Mouse (Mus musculus): ENCODE results near the gene Rln3. TPM values are rescaled to one million over a fixed set of nuclear protein-coding genes. Genes with fewer than 3 reads are reported as not detected.

Gene Rln3
- not detected for polyA plus RNA-seq (2014; fragmentation: Illumina TruSeq; extraction: RNeasy Lipid Tissue Mini Kit (QIAGEN cat#74804); ENCODE audit: low replicate concordance)

DNA sequence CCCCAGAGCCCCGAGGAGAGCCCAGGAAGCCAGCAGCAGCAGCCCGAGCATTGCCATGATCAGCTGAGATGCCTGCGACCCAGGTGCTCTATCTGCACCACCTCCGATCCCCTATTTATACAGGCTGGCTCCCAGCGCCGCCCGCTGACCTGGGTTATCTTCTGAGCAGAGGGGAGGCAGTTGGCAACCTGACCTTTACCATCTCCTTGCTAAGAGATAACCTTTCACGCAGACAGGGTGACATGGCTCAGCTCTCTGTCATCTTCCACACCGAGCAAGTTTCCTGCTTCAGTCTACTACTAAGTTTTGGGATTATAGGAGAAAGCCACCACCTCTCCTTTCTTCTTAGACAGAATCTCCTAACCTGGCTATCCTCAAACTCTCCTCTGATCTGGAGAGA lies at the start of gene Rln3:
Gene Rln3 (minus strand): TSS at position 101 of the 400 bp plus-strand sequence.

DNA sequence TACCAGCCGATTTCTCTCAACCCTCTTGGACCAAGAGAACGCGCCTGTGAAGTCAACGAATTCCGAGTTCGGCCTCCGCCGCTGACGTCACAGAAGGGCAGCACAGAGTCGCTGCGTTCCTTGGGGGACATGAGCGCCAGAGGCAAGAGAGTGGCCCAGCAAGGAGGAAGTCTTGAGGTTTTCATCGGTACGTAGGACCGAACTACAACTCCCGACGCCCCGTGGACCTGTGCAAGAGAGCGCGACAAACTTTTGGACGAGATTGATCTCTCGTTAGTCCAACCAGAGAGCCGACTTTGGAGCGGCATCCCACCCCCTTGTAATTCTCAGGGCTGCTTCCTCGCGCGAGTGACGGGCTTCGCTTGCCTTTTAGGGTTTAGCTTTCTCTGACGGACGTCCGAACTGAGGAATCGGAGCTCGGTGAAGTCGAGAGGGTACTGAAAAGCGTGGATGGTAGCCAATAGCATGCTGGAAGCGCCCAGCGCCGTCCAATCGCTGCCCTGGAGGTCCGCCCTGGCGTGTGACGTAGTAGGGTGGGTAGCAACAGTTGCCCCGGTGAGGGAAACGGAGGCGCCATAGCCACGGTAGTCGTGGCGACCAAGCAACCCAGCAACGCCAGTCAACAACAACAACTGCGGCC lies 21.6 kb upstream of the Rln3 start, which contains the start of gene Rfx1:
Gene Rfx1 (plus strand): TSS at position 544 of the 640 bp plus-strand sequence.

DNA sequence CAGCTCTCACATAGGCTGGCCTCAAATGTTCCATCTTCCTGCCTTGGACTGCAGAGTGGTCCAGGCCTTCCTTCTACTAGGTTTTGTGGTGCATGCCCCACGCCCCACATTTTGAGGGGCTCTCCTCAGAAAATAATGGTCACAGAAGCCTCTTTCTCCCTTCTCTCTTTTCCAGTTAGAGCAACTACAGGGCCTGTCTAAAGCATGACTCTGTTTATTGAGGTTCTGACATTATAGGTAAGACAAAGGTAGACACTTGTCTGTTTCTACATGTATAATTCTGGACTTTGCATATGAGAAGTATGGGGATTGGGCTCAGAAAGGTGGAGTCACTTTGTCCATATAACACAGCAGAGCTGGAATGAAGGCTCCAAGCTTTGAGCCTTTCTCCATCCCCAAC lies 20.2 kb upstream of the Rln3 start, which contains the start of gene Gm10643:
Gene Gm10643 (minus strand): TSS at position 101 of the 400 bp plus-strand sequence.

DNA sequence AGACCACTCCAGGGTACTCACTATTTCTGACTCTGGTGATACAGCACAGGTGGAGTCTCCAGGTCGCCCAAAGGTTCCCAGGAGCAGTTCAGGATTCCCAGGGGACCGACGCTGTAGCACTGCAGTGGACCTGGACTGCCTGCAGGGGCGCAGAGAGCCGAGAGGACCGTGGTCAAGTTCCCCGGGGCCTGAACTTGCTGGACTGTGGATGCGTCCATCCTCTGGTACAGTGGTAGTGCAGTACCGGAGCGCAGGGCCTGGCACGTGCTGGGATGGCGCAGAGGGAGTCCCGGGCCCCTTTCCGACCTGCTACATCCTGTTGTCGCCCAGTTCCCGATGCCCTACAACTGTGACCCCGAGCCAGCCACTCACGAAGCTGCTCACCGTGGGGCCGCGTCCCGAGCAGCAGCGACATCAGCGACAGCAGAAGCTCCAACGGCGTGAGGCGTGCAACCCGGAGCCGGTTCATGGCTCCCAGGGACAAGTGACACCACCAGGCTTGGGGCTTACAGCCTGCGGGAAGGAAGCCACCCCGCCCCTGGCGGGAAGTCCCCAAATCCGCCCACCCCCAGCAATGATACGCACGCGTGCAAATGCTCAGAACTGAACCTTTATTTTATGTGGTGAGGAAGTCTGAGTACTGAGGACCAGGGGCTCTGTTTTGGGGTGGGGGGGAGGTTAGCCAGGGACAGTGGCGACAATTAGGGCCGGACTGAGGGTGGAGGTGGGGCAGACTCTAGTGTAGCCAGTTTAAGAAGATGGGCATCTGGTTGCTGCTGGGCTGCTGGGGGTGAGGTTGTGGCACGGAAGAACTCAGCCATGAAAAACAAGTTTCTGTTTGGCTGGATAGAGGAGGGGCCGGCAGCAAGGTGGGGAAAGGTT lies 2.5 kb downstream of the Rln3 start, which contains the start of gene Il27ra:
Gene Il27ra (minus strand): TSS at position 524 of the 882 bp plus-strand sequence.

DNA sequence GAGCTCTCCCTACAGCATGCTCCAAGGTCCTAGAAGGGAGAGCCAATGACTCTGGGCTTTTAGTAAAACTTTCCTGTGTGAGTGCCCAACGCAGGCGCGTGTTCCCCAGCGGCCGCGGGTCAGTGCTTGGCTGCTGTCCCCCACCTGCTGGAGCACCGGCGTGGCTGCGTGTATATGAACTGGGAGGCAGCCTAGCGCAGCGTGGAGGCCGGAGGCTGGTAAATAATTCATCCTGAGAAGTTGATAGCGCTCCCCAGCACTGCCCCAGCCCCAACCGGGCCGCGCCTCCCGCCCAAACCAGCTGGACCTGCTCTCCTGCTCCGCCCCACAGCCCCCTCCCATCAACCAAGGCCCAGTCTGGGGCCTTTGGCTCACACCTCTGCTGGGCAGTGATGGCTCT lies 23.7 kb downstream of the Rln3 start, which contains the start of gene Palm3:
Gene Palm3 (plus strand): TSS at position 376 of the 400 bp plus-strand sequence.

DNA sequence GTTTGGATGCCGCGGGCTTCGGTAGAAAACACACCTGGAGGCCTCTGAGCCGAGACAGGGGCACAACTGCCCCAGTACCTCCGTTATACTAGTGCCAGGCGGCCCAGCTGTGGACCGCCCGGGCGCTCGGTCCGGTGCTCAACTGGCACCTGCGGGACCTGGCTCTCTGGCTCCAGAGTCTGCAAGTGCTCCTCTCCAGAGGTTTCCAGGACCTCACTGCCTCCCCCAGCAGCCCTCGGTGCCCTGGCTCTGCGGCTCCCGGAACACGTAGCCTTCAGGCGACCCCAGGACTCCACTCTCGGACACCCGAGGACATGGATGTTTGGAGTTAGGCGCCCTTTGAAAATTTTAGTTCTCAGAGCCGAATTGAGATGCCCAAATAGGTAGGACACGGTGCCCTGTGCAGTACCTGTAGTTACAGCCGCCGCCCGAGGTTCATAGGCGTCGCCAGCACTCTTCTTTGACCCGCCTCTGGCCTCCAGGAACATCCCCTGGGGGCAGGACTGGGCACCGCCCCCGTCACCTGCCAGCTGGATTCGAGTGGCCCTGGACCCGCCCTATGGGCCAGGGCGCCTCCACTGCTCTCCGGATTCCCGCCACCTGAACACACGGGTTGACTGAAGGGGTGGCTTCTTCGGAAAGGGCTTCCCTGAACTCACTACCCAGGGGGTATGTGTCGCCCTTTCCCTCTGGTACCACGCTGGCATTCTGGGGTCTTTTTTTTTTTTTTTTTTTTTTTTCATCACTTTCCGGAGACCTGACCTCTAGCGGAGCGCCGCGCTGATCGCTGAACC lies 32.9 kb downstream of the Rln3 start, which contains the start of gene 2210011C24Rik:
Gene 2210011C24Rik (minus strand): TSS at position 467 of the 794 bp plus-strand sequence.

DNA sequence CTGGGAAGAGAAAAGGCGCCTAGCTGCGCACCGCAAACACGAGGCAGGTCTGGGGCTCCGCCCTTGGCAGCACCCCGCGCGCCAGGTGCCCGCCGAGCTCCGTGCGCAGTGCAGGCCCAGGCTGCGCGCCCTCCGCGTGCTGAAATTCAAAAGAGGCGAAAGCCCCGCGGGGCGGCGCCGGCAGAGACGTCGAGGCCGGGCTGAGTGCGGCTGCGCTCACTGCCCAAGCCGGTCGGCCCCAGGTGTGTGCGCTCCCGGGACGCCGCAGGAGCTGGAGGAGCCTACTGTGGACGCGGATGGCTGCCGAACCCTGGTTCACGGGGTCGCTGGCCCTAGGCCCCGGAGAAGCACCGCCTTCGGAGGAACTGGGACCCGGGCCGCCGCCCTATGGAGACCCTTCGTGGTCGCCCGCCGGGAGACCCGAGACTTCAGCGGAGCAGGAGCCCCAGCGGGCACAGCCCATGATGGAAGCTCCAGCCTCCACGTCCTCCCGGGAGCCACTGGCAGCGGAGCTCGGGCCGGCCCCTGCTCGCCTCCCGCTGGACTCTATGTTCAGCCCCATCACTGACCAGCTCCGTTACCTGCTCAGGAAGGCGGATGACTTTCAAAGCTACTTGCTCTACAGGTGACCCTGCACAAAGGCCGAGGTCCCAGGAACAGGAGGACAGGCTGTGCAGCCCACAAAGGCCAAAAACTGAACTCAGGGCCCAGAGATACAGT lies 43.4 kb downstream of the Rln3 start, which contains the start of gene 1700067K01Rik:
Gene 1700067K01Rik (plus strand): TSS at position 222 of the 720 bp plus-strand sequence.

DNA sequence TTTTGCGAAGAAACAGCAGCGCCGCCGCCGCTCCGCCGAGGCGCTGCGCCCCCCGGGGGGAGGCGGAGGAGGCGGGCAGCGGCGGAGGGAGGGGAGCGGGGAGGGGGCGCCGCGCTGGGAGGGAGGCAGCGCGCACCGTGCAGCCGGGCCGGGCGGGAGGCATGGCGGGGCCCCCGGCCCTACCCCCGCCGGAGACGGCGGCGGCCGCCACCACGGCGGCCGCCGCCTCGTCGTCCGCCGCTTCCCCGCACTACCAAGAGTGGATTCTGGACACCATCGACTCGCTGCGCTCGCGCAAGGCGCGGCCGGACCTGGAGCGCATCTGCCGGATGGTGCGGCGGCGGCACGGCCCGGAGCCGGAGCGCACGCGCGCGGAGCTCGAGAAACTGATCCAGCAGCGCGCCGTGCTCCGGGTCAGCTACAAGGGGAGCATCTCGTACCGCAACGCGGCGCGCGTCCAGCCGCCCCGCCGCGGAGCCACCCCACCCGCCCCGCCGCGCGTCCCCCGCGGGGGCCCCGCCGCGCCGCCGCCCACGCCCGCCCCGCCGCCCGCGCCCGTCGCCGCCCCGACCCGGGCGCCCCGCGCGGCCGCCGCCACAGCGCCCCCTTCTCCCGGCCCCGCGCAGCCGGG lies 47.2 kb downstream of the Rln3 start, which contains the start of gene Samd1:
Gene Samd1 (plus strand): TSS at position 162 of the 631 bp plus-strand sequence.

Other genes with a start within 250 kb of the Rln3 start
- gene Adgrl1, start 144.9 kb downstream of the Rln3 start, polyA plus RNA-seq (2014; fragmentation: Illumina TruSeq; extraction: RNeasy Lipid Tissue Mini Kit (QIAGEN cat#74804); ENCODE audit: low replicate concordance), result 0.78 TPM
- not detected for gene Gm10644, start 89.8 kb downstream of the Rln3 start, polyA plus RNA-seq (2014; fragmentation: Illumina TruSeq; extraction: RNeasy Lipid Tissue Mini Kit (QIAGEN cat#74804); ENCODE audit: low replicate concordance)
- gene Asf1b, start 89.5 kb downstream of the Rln3 start, polyA plus RNA-seq (2014; fragmentation: Illumina TruSeq; extraction: RNeasy Lipid Tissue Mini Kit (QIAGEN cat#74804); ENCODE audit: low replicate concordance), result 7.2 TPM
- gene Prkaca, start 72.0 kb downstream of the Rln3 start, polyA plus RNA-seq (2014; fragmentation: Illumina TruSeq; extraction: RNeasy Lipid Tissue Mini Kit (QIAGEN cat#74804); ENCODE audit: low replicate concordance), result 8.1 TPM
- gene Samd1, start 47.3 kb downstream of the Rln3 start, polyA plus RNA-seq (2014; fragmentation: Illumina TruSeq; extraction: RNeasy Lipid Tissue Mini Kit (QIAGEN cat#74804); ENCODE audit: low replicate concordance), result 0.33 TPM
- gene 1700067K01Rik, start 43.5 kb downstream of the Rln3 start, polyA plus RNA-seq (2014; fragmentation: Illumina TruSeq; extraction: RNeasy Lipid Tissue Mini Kit (QIAGEN cat#74804); ENCODE audit: low replicate concordance), result not detected
- gene 2210011C24Rik, start 32.8 kb downstream of the Rln3 start, polyA plus RNA-seq (2014; fragmentation: Illumina TruSeq; extraction: RNeasy Lipid Tissue Mini Kit (QIAGEN cat#74804); ENCODE audit: low replicate concordance), result 2.3 TPM
- gene Palm3, start 23.5 kb downstream of the Rln3 start, polyA plus RNA-seq (2014; fragmentation: Illumina TruSeq; extraction: RNeasy Lipid Tissue Mini Kit (QIAGEN cat#74804); ENCODE audit: low replicate concordance), result 0.22 TPM
- gene Il27ra, start 2.4 kb downstream of the Rln3 start, polyA plus RNA-seq (2014; fragmentation: Illumina TruSeq; extraction: RNeasy Lipid Tissue Mini Kit (QIAGEN cat#74804); ENCODE audit: low replicate concordance), result not detected
- gene Gm10643, start 20.1 kb upstream of the Rln3 start, polyA plus RNA-seq (2014; fragmentation: Illumina TruSeq; extraction: RNeasy Lipid Tissue Mini Kit (QIAGEN cat#74804); ENCODE audit: low replicate concordance), result 0.89 TPM
- 0.97 TPM for gene Rfx1, start 21.8 kb upstream of the Rln3 start, polyA plus RNA-seq (2014; fragmentation: Illumina TruSeq; extraction: RNeasy Lipid Tissue Mini Kit (QIAGEN cat#74804); ENCODE audit: low replicate concordance)
- 2.0 TPM for gene Dcaf15, start 59.8 kb upstream of the Rln3 start, polyA plus RNA-seq (2014; fragmentation: Illumina TruSeq; extraction: RNeasy Lipid Tissue Mini Kit (QIAGEN cat#74804); ENCODE audit: low replicate concordance)
- gene Podnl1, start 81.0 kb upstream of the Rln3 start, polyA plus RNA-seq (2014; fragmentation: Illumina TruSeq; extraction: RNeasy Lipid Tissue Mini Kit (QIAGEN cat#74804); ENCODE audit: low replicate concordance), result 0.63 TPM
- 0.19 TPM for gene Cc2d1a, start 102.9 kb upstream of the Rln3 start, polyA plus RNA-seq (2014; fragmentation: Illumina TruSeq; extraction: RNeasy Lipid Tissue Mini Kit (QIAGEN cat#74804); ENCODE audit: low replicate concordance)
- gene 4930432K21Rik, start 103.0 kb upstream of the Rln3 start, polyA plus RNA-seq (2014; fragmentation: Illumina TruSeq; extraction: RNeasy Lipid Tissue Mini Kit (QIAGEN cat#74804); ENCODE audit: low replicate concordance), result not detected
- not detected for gene Nanos3, start 140.2 kb upstream of the Rln3 start, polyA plus RNA-seq (2014; fragmentation: Illumina TruSeq; extraction: RNeasy Lipid Tissue Mini Kit (QIAGEN cat#74804); ENCODE audit: low replicate concordance)
- not detected for gene Zswim4, start 192.1 kb upstream of the Rln3 start, polyA plus RNA-seq (2014; fragmentation: Illumina TruSeq; extraction: RNeasy Lipid Tissue Mini Kit (QIAGEN cat#74804); ENCODE audit: low replicate concordance)
- 1.2 TPM for gene D8Ertd738e, start 204.7 kb upstream of the Rln3 start, polyA plus RNA-seq (2014; fragmentation: Illumina TruSeq; extraction: RNeasy Lipid Tissue Mini Kit (QIAGEN cat#74804); ENCODE audit: low replicate concordance)
- 2.8 TPM for gene Mri1, start 212.3 kb upstream of the Rln3 start, polyA plus RNA-seq (2014; fragmentation: Illumina TruSeq; extraction: RNeasy Lipid Tissue Mini Kit (QIAGEN cat#74804); ENCODE audit: low replicate concordance)
- gene Ccdc130, start 225.4 kb upstream of the Rln3 start, polyA plus RNA-seq (2014; fragmentation: Illumina TruSeq; extraction: RNeasy Lipid Tissue Mini Kit (QIAGEN cat#74804); ENCODE audit: low replicate concordance), result 0.74 TPM